Mouse (Mus musculus): ENCODE measurements at regions not wholly inside any gene's neighbourhood (a gene's known extent, or its start where the extent isn't known, plus 50 kb on each side); places are given as distances from the start of the nearest gene placed in this dataset.
A peak's percentile ranks its signal among the peaks of the same experiment; 100 is the strongest.

- no peak for DNase-seq (ENCODE audit: low read depth, low spot score)
Measured at GRCm38 (mm10) chr1:88878831-88879230, 176.8 kb upstream of the Arl4c start.

- DNase-seq (ENCODE audit: low read depth, low spot score), result no peak
Measured at GRCm38 (mm10) chr1:88879367-88879766, 177.3 kb upstream of the Arl4c start.

- no peak for DNase-seq (ENCODE audit: low read depth, low spot score)
Measured at GRCm38 (mm10) chr1:88891041-88891440, 179.2 kb upstream of the Sh3bp4 start.

- no peak for DNase-seq (ENCODE audit: low read depth, low spot score)
Measured at GRCm38 (mm10) chr1:88902426-88902825, 167.8 kb upstream of the Sh3bp4 start.

- no peak for DNase-seq (ENCODE audit: low read depth, low spot score)
Measured at GRCm38 (mm10) chr1:88907766-88908463, 162.3 kb upstream of the Sh3bp4 start.

GRCm38 (mm10) chr1:88908683-88909082 is 161.5 kb upstream of the Sh3bp4 start:
- DNase-seq (ENCODE audit: low read depth, low spot score), result peak; percentile 29

GRCm38 (mm10) chr1:88909314-88909713 is 160.9 kb upstream of the Sh3bp4 start:
- no peak for DNase-seq (ENCODE audit: low read depth, low spot score)

- DNase-seq (ENCODE audit: low read depth, low spot score), result no peak
Measured at GRCm38 (mm10) chr1:88909864-88910573, 160.2 kb upstream of the Sh3bp4 start.

- no peak for DNase-seq (ENCODE audit: low read depth, low spot score)
Measured at GRCm38 (mm10) chr1:88911724-88912123, 158.5 kb upstream of the Sh3bp4 start.

GRCm38 (mm10) chr1:88916531-88917050 is 153.6 kb upstream of the Sh3bp4 start:
- DNase-seq (ENCODE audit: low read depth, low spot score), result peak; percentile 21

GRCm38 (mm10) chr1:88921401-88921800 is 148.8 kb upstream of the Sh3bp4 start:
- no peak for DNase-seq (ENCODE audit: low read depth, low spot score)

GRCm38 (mm10) chr1:88923791-88924581 is 146.2 kb upstream of the Sh3bp4 start:
- no peak for DNase-seq (ENCODE audit: low read depth, low spot score)

GRCm38 (mm10) chr1:88935191-88935590 is 135.0 kb upstream of the Sh3bp4 start:
- no peak for DNase-seq (ENCODE audit: low read depth, low spot score)

GRCm38 (mm10) chr1:88935779-88936178 is 134.4 kb upstream of the Sh3bp4 start:
- no peak for DNase-seq (ENCODE audit: low read depth, low spot score)

GRCm38 (mm10) chr1:88937327-88937726 is 132.9 kb upstream of the Sh3bp4 start:
- DNase-seq (ENCODE audit: low read depth, low spot score), result no peak

- DNase-seq (ENCODE audit: low read depth, low spot score), result no peak
Measured at GRCm38 (mm10) chr1:88938458-88938857, 131.8 kb upstream of the Sh3bp4 start.

GRCm38 (mm10) chr1:88943039-88943438 is 127.2 kb upstream of the Sh3bp4 start:
- DNase-seq (ENCODE audit: low read depth, low spot score), result no peak

GRCm38 (mm10) chr1:88945868-88946267 is 124.3 kb upstream of the Sh3bp4 start:
- DNase-seq (ENCODE audit: low read depth, low spot score), result no peak

- DNase-seq (ENCODE audit: low read depth, low spot score), result no peak
Measured at GRCm38 (mm10) chr1:88946374-88946773, 123.8 kb upstream of the Sh3bp4 start.

- DNase-seq (ENCODE audit: low read depth, low spot score), result peak; percentile 37
Measured at GRCm38 (mm10) chr1:88949911-88950310, 120.3 kb upstream of the Sh3bp4 start.

- no peak for DNase-seq (ENCODE audit: low read depth, low spot score)
Measured at GRCm38 (mm10) chr1:88953516-88953915, 116.7 kb upstream of the Sh3bp4 start.

GRCm38 (mm10) chr1:88954784-88955183 is 115.4 kb upstream of the Sh3bp4 start:
- no peak for DNase-seq (ENCODE audit: low read depth, low spot score)
